Comparison of ENCODE assay signal across 10 mouse cellular contexts in genomic region chr1:184851166-184851565, GRCm38 (mm10). TPM values are rescaled to one million over a fixed set of nuclear protein-coding genes. Genes with fewer than 3 reads are reported as not detected.
DNase-seq lines count a peak whose midpoint lies in the region; ATAC-seq and TF ChIP-seq lines count a peak whose summit lies in the region.
"Had no signal": no experiment of that assay in that cellular context is flagged by ENCODE, and none has a peak within 500 bp of the region (broad histone marks: within the 10 kb centered on the region; RNA-seq: fewer than 3 reads in every experiment).

No protein-coding gene starts in this region.

- no peak overlapping the region for H3K9ac ChIP-seq in heart, postnatal 0 days (replicated peaks; ENCODE audit: low read depth, low read length)
- no peak overlapping the region for H3K9ac ChIP-seq in hindbrain, embryonic 14.5 days

- TF ChIP-seq CTCF in left cerebral cortex, adult 2 months (IDR thresholded peaks at IDR 0.05), result no peak
- TF ChIP-seq CTCF in heart, postnatal 0 days (IDR thresholded peaks at IDR 0.05; ENCODE audit: low read depth), result no peak

- no peaks in the 10 kb centered on the region for H3K27me3 ChIP-seq in heart, postnatal 0 days (ENCODE audit: control insufficient read depth, insufficient read depth, low read length)
- H3K27me3 ChIP-seq in hindbrain, embryonic 14.5 days (ENCODE audit: control insufficient read depth, insufficient read depth, low read length), result peaks cover 14% of the 10 kb centered on the region; the same call in 1 of the 2 replicates

- H3K4me1 ChIP-seq in brown adipose tissue, adult 24 weeks (ENCODE audit: control insufficient read depth, insufficient read depth, insufficient read length, low read length), result peaks cover 12% of the 10 kb centered on the region
- peaks cover 6% of the 10 kb centered on the region; the same call in 1 of the 2 replicates for H3K4me1 ChIP-seq in heart, postnatal 0 days (ENCODE audit: control insufficient read depth, insufficient read depth)
- H3K4me1 ChIP-seq in hindbrain, embryonic 14.5 days (replicated peaks; ENCODE audit: control insufficient read depth, insufficient read depth, low read length), result peaks cover 11% of the 10 kb centered on the region

- H3K4me3 ChIP-seq in left cerebral cortex, adult 2 months, result no peak overlapping the region
- no peak overlapping the region for H3K4me3 ChIP-seq in brown adipose tissue, adult 24 weeks (ENCODE audit: insufficient read depth, low read depth, low read length)
- no peak overlapping the region for H3K4me3 ChIP-seq in heart, postnatal 0 days (ENCODE audit: low read depth, low read length)
- H3K4me3 ChIP-seq in hindbrain, embryonic 14.5 days (replicated peaks; ENCODE audit: low read length), result no peak overlapping the region

- no peak for TF ChIP-seq EP300 in heart, postnatal 0 days (IDR thresholded peaks at IDR 0.05; ENCODE audit: low read depth)

- H3K36me3 ChIP-seq in heart, postnatal 0 days (replicated peaks; ENCODE audit: control insufficient read depth, insufficient read depth, low read length), result no peaks in the 10 kb centered on the region
- no peaks in the 10 kb centered on the region for H3K36me3 ChIP-seq in hindbrain, embryonic 14.5 days (replicated peaks; ENCODE audit: control insufficient read depth, insufficient read depth)

- ATAC-seq in heart, postnatal 0 days (ENCODE audit: insufficient read depth, low read depth), result no peak
- no peak for ATAC-seq in hindbrain, embryonic 14.5 days (ENCODE audit: low FRiP score)

- H3K27ac ChIP-seq in left cerebral cortex, adult 2 months, result peak overlapping the region; percentile 34
- peak overlapping the region; percentile 40 for H3K27ac ChIP-seq in brown adipose tissue, adult 24 weeks (replicated peaks; ENCODE audit: low read depth, low read length)
- H3K27ac ChIP-seq in heart, postnatal 0 days (ENCODE audit: low read depth), result peak overlapping the region; percentile 65
- no peak overlapping the region for H3K27ac ChIP-seq in hindbrain, embryonic 14.5 days

- intact Hi-C loops in left cerebral cortex, adult 2 months (cut with DNase I), result no loop called here
- intact Hi-C loops in left cerebral cortex, postnatal 25 days (cut with DNase I), result no loop called here

- no peaks in the 10 kb centered on the region for H3K9me3 ChIP-seq in heart, postnatal 0 days (replicated peaks; ENCODE audit: control insufficient read depth, low read length)
- H3K9me3 ChIP-seq in hindbrain, embryonic 14.5 days (ENCODE audit: control insufficient read depth, low read length), result no peaks in the 10 kb centered on the region

- peak overlapping the region; percentile 51; the same call in 1 of the 2 replicates for H3K4me2 ChIP-seq in heart, postnatal 0 days (ENCODE audit: low read depth, low read length)
- H3K4me2 ChIP-seq in hindbrain, embryonic 14.5 days (replicated peaks), result no peak overlapping the region

- DNase-seq in left cerebral cortex, adult 2 months (ENCODE audit: extremely low spot score in 1 of 2, low spot score in 2 of 2), result no peak
- no peak for DNase-seq in left cerebral cortex, postnatal 25 days (ENCODE audit: low spot score in 2 of 2)
- no peak for DNase-seq in heart, postnatal 0 days (ENCODE audit: low spot score)
- DNase-seq in kidney, postnatal 25 days, result peak; percentile 63 to 85
- no peak for DNase-seq in hindbrain, embryonic 14.5 days (ENCODE audit: low spot score)
- no peak for DNase-seq in spleen, postnatal 4 days (ENCODE audit: low spot score in 2 of 2)
- no peak for DNase-seq in layer of hippocampus, adult 11-12 months (ENCODE audit: low spot score)
- DNase-seq: gastrocnemius, postnatal 25 days; lung, adult 2 months had no signal

- WGBS in heart, postnatal 0 days, result 38% methylated on average over 7 of the region's 7 CpGs
- WGBS in hindbrain, embryonic 14.5 days, result 49% methylated on average over 7 of the region's 7 CpGs

RNA-seq across cellular contexts. Expression of gene Marc2, which starts 4.9 kb away (rescaled TPM):
- 100 to 1,000 TPM; 167 to 177 TPM for total RNA-seq in left cerebral cortex, adult 2 months (2021)
- 100 to 1,000 TPM; 146 to 165 TPM for total RNA-seq in left cerebral cortex, postnatal 25 days (2021)
- 234 and 326 TPM in 2 replicates for polyA plus RNA-seq in brown adipose tissue, adult 24 weeks (2012; ENCODE audit: insufficient read depth, insufficient read length, missing spikeins)
- 82.7 and 90.0 TPM in 2 replicates for total RNA-seq in heart, postnatal 0 days (2014; rRNA removed; ENCODE audit: low replicate concordance)
- 133 and 135 TPM in 2 replicates for polyA plus RNA-seq in heart, postnatal 0 days (2015; fragmentation: Nextera tagmentation; extraction: Ambion mirVana)
- 141 and 144 TPM in 2 replicates for polyA plus RNA-seq in hindbrain, embryonic 14.5 days (2014; fragmentation: Nextera tagmentation; extraction: Ambion mirVana)

RNA-seq across cellular contexts. Expression of gene C130074G19Rik, which starts 31.9 kb away (rescaled TPM):
- 10 to 100 TPM; 37.6 to 46.2 TPM for total RNA-seq in left cerebral cortex, adult 2 months (2021)
- total RNA-seq in left cerebral cortex, postnatal 25 days (2021), result 10 to 100 TPM; 33.0 to 36.5 TPM
- 86.6 and 95.5 TPM in 2 replicates for polyA plus RNA-seq in brown adipose tissue, adult 24 weeks (2012; ENCODE audit: insufficient read depth, insufficient read length, missing spikeins)
- total RNA-seq in heart, postnatal 0 days (2014; rRNA removed; ENCODE audit: low replicate concordance), result 10.3 and 10.7 TPM in 2 replicates
- 1.6 and 1.8 TPM in 2 replicates for polyA plus RNA-seq in heart, postnatal 0 days (2015; fragmentation: Nextera tagmentation; extraction: Ambion mirVana)
- polyA plus RNA-seq in hindbrain, embryonic 14.5 days (2014; fragmentation: Nextera tagmentation; extraction: Ambion mirVana), result 1.1 and 1.5 TPM in 2 replicates

RNA-seq across cellular contexts. Expression of gene Marc1, which starts 40.1 kb away (rescaled TPM):
- under 1 TPM in 1 of 2 experiments, not detected in 1; 0.26 TPM for total RNA-seq in left cerebral cortex, adult 2 months (2021)
- not detected for total RNA-seq in left cerebral cortex, postnatal 25 days (2021)
- 13.6 and 14.3 TPM in 2 replicates for polyA plus RNA-seq in brown adipose tissue, adult 24 weeks (2012; ENCODE audit: insufficient read depth, insufficient read length, missing spikeins)
- not detected in 2 replicates for total RNA-seq in heart, postnatal 0 days (2014; rRNA removed; ENCODE audit: low replicate concordance)
- polyA plus RNA-seq in heart, postnatal 0 days (2015; fragmentation: Nextera tagmentation; extraction: Ambion mirVana), result not detected in 2 replicates
- 0.21 and 0.33 TPM in 2 replicates for polyA plus RNA-seq in hindbrain, embryonic 14.5 days (2014; fragmentation: Nextera tagmentation; extraction: Ambion mirVana)

Comparison
In these comparisons a context has a peak if more than half of its experiments do, and no peak if none do; other contexts are left out.
1. DNase-seq: peak in kidney, postnatal 25 days (2 of 2); none in left cerebral cortex, adult 2 months (0 of 2), left cerebral cortex, postnatal 25 days (0 of 2), heart, postnatal 0 days (single experiment), hindbrain, embryonic 14.5 days (single experiment), spleen, postnatal 4 days (0 of 2) and layer of hippocampus, adult 11-12 months (single experiment).